Mouse (Mus musculus) heart, postnatal 25 days (tissue): ENCODE measurements around the gene Rasd1. TPM values are rescaled to one million over a fixed set of nuclear protein-coding genes. Genes with fewer than 3 reads are reported as not detected.

ENCODE experiments used
- DNase-seq: peaks from one replicate; pipeline ENCODE4 v3.0.0; 2022; ENCODE audit warnings: low spot score
- intact Hi-C: fragments of 180-260 bp; cut with DNase I; formaldehyde crosslinking; loops from one replicate; pipeline ENCODE4 v1.15.1; 2025
- total RNA-seq, 2 experiments: library from RNA; stranded (reverse); gene quantifications; 2 replicates each; pipeline ENCODE4 v1.2.3; 2021

Gene Rasd1
- total RNA-seq, 2 experiments from 2014 or later = 6.4 to 6.5 TPM

- DNase-seq = peak; percentile 27
- intact Hi-C loops = no loop called here
Measured at GRCm38 (mm10) chr11:59918014-59918413, 46.7 kb downstream of the Rasd1 start.

- DNase-seq = no peak
- intact Hi-C loops = no loop called here
Measured at GRCm38 (mm10) chr11:59913702-59914101, 51.0 kb downstream of the Rasd1 start.

Other genes starting within 250 kb of the Rasd1 start
- under 1 TPM; 0.18 to 0.42 TPM for gene Pld6, start 177.3 kb downstream of the Rasd1 start, total RNA-seq
- 10 to 100 TPM; 43.0 to 44.1 TPM for gene Flcn, start 154.9 kb downstream of the Rasd1 start, total RNA-seq
- 10 to 100 TPM; 26.0 to 30.8 TPM for gene Nt5m, start 125.5 kb downstream of the Rasd1 start, total RNA-seq
- gene Cops3, start 125.1 kb downstream of the Rasd1 start, total RNA-seq = 10 to 100 TPM; 70.2 to 75.0 TPM
- gene Med9, start 16.7 kb downstream of the Rasd1 start, total RNA-seq = 10 to 100 TPM; 23.5 to 24.7 TPM
- 1 to 10 TPM; 1.6 to 3.0 TPM for gene Pemt, start 81.5 kb upstream of the Rasd1 start, total RNA-seq
- 10 to 100 TPM; 23.4 to 24.4 TPM for gene Rai1, start 140.1 kb upstream of the Rasd1 start, total RNA-seq